Mouse (Mus musculus) intestine, embryonic 16.5 days (tissue): Measurements from ENCODE around the gene Pdzph1. TPM values are rescaled to one million over a fixed set of nuclear protein-coding genes. Genes with fewer than 3 reads are reported as not detected.

Source experiments
- ATAC-seq: fragments of 200-750 bp; cut with Nextera tagmentation; 2 replicates; pipeline ENCODE4 v1.8.0; 2017; ENCODE audit warnings: moderate TSS enrichment, moderate library complexity
- H3K27ac ChIP-seq: fragments of 300-500 bp; sonication (generic); 2 replicates; pipeline ENCODE4 v1.5.1; 2014; ENCODE audit warnings: mild to moderate bottlenecking, low read length
- H3K27me3 ChIP-seq: fragments of 300-500 bp; sonication (generic); replicated peaks from 2 replicates; pipeline ENCODE4 v1.6.1; 2014; ENCODE audit warnings: low read length, control low read depth, mixed read lengths; ENCODE audit not compliant: control insufficient read depth, insufficient read depth
- H3K36me3 ChIP-seq: fragments of 300-500 bp; sonication (generic); 2 replicates; pipeline ENCODE4 v1.6.1; 2014; ENCODE audit warnings: low read length, control low read depth; ENCODE audit not compliant: control insufficient read depth, insufficient read depth
- H3K4me1 ChIP-seq: fragments of 300-500 bp; sonication (generic); 2 replicates; pipeline ENCODE4 v1.6.1; 2014; ENCODE audit warnings: low read length, control low read depth, mixed read lengths; ENCODE audit not compliant: control insufficient read depth, insufficient read depth
- H3K4me2 ChIP-seq: fragments of 300-500 bp; sonication (generic); 2 replicates; pipeline ENCODE4 v1.6.1; 2014; ENCODE audit warnings: low read depth, low read length, control low read depth
- H3K4me3 ChIP-seq: fragments of 300-500 bp; sonication (generic); 2 replicates; pipeline ENCODE4 v1.5.1; 2014; ENCODE audit warnings: mild to moderate bottlenecking, low read length
- H3K9ac ChIP-seq: fragments of 300-500 bp; sonication (generic); 2 replicates; pipeline ENCODE4 v1.6.1; 2014; ENCODE audit warnings: low read depth, low read length
- H3K9me3 ChIP-seq: fragments of 300-500 bp; sonication (generic); 2 replicates; pipeline ENCODE4 v1.6.1; 2016; ENCODE audit warnings: low read length, control low read depth; ENCODE audit not compliant: control insufficient read depth
- WGBS: fragments of 180-500 bp; shearing (Covaris S2); extraction: QIAGEN DNeasy Blood & Tissue Kit; methylation state at CpG from one replicate; pipeline ENCODE4 v1.1.7; 2014; 5-methylcytosine and 5-hydroxymethylcytosine counted together
- polyA plus RNA-seq: library from polyadenylated mRNA; unstranded; fragments of >200 nt; fragmentation: Nextera tagmentation; extraction: Ambion mirVana; gene quantifications from 2 replicates; pipeline ENCODE4 v1.2.1, GENCODE M21; 2015

Gene Pdzph1
- polyA plus RNA-seq, 1 experiment from 2014 or later = 0.13 TPM

- no peak overlapping the region for H3K4me2 ChIP-seq
- 75% methylated on average over 2 of the region's 2 CpGs for WGBS
- no peak overlapping the region for H3K27ac ChIP-seq
- no peaks in the 10 kb centered on the region for H3K4me1 ChIP-seq
- no peak overlapping the region for H3K4me3 ChIP-seq
- no peaks in the 10 kb centered on the region for H3K27me3 ChIP-seq
- H3K9ac ChIP-seq = no peak overlapping the region
- H3K9me3 ChIP-seq = no peaks in the 10 kb centered on the region
- no peaks in the 10 kb centered on the region for H3K36me3 ChIP-seq
- ATAC-seq = no peak
Observed at GRCm38 (mm10) chr17:58906001-58906400, 85.2 kb downstream of the Pdzph1 start.

GRCm38 (mm10) chr17:58891488-58892210 lies 99.5 kb downstream of the Pdzph1 start:
- H3K9me3 ChIP-seq = no peaks in the 10 kb centered on the region
- H3K9ac ChIP-seq = no peak overlapping the region
- no peak overlapping the region for H3K27ac ChIP-seq
- no peak overlapping the region for H3K4me2 ChIP-seq
- no peaks in the 10 kb centered on the region for H3K27me3 ChIP-seq
- no peaks in the 10 kb centered on the region for H3K4me1 ChIP-seq
- no peak for ATAC-seq
- H3K36me3 ChIP-seq = no peaks in the 10 kb centered on the region
- 41% methylated on average over 4 of the region's 4 CpGs for WGBS
- H3K4me3 ChIP-seq = no peak overlapping the region

GRCm38 (mm10) chr17:58889905-58890645 lies 101.1 kb downstream of the Pdzph1 start:
- H3K9ac ChIP-seq = no peak overlapping the region
- H3K27ac ChIP-seq = no peak overlapping the region
- no peaks in the 10 kb centered on the region for H3K36me3 ChIP-seq
- ATAC-seq = no peak
- no peak overlapping the region for H3K4me2 ChIP-seq
- 75% methylated on average over 4 of the region's 4 CpGs for WGBS
- no peak overlapping the region for H3K4me3 ChIP-seq
- H3K4me1 ChIP-seq = no peaks in the 10 kb centered on the region
- H3K9me3 ChIP-seq = no peaks in the 10 kb centered on the region
- H3K27me3 ChIP-seq = no peaks in the 10 kb centered on the region

GRCm38 (mm10) chr17:58884393-58884792 lies 106.8 kb downstream of the Pdzph1 start:
- no peaks in the 10 kb centered on the region for H3K36me3 ChIP-seq
- no peak overlapping the region for H3K27ac ChIP-seq
- H3K4me3 ChIP-seq = no peak overlapping the region
- WGBS = 26% methylated on average over 1 of the region's 1 CpGs
- no peaks in the 10 kb centered on the region for H3K9me3 ChIP-seq
- no peaks in the 10 kb centered on the region for H3K4me1 ChIP-seq
- ATAC-seq = no peak
- no peak overlapping the region for H3K9ac ChIP-seq
- H3K4me2 ChIP-seq = no peak overlapping the region
- H3K27me3 ChIP-seq = no peaks in the 10 kb centered on the region

GRCm38 (mm10) chr17:58873356-58873755 lies 117.8 kb downstream of the Pdzph1 start:
- 64% methylated on average over 1 of the region's 1 CpGs for WGBS
- no peak overlapping the region for H3K4me2 ChIP-seq
- H3K9me3 ChIP-seq = no peaks in the 10 kb centered on the region
- no peak overlapping the region for H3K27ac ChIP-seq
- H3K36me3 ChIP-seq = no peaks in the 10 kb centered on the region
- ATAC-seq = no peak
- H3K4me3 ChIP-seq = no peak overlapping the region
- H3K9ac ChIP-seq = no peak overlapping the region
- no peaks in the 10 kb centered on the region for H3K4me1 ChIP-seq
- H3K27me3 ChIP-seq = no peaks in the 10 kb centered on the region

- no peak overlapping the region for H3K4me3 ChIP-seq
- H3K9me3 ChIP-seq = no peaks in the 10 kb centered on the region
- no peaks in the 10 kb centered on the region for H3K36me3 ChIP-seq
- ATAC-seq = no peak
- no peak overlapping the region for H3K9ac ChIP-seq
- no peak overlapping the region for H3K4me2 ChIP-seq
- H3K27ac ChIP-seq = no peak overlapping the region
- H3K27me3 ChIP-seq = no peaks in the 10 kb centered on the region
- H3K4me1 ChIP-seq = no peaks in the 10 kb centered on the region
Observed at GRCm38 (mm10) chr17:58870795-58871194, 120.4 kb downstream of the Pdzph1 start.

Other genes with a start within 250 kb of the Pdzph1 start
- 5.7 and 6.0 TPM in 2 replicates for gene Nudt12, start 22.0 kb upstream of the Pdzph1 start, polyA plus RNA-seq